ENCODE assay signal across 8 mouse cellular contexts in the genomic region with DNA sequence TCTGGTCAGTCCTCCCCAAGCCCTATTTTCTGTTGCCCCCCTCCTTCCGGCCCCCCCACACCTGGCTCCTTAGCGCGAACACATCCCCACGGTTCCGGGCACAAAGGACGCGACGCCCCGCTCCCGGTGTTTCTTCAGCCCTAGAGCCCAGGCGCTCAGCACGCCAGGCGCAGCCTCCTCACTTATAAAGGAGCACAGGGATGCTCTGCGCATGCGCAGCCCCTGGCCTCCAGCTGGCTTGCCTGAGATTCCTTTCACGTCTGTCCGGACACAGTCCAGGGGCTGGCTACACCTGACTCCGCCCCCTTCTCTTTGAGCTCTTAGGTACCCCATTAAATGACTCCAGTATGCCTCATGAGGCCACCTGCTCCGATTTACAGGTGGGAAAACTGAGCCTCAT. TPM values are rescaled to one million over a fixed set of nuclear protein-coding genes. Genes with fewer than 3 reads are reported as not detected.
A peak's percentile ranks its signal among the peaks of the same experiment; 100 is the strongest.
DNase-seq lines count a peak whose midpoint lies in the region; ATAC-seq lines count a peak whose summit lies in the region.

A gene (minus strand): TSS at position 207 of the 400 bp plus-strand sequence.

- peaks cover 75% of the 10 kb centered on the region for H3K27me3 ChIP-seq in heart, embryonic 15.5 days
- H3K27me3 ChIP-seq in lung, embryonic 15.5 days: peaks cover 52% of the 10 kb centered on the region

- WGBS in heart, embryonic 15.5 days: 3% methylated on average over 19 of the region's 19 CpGs
- 1% methylated on average over 19 of the region's 19 CpGs for WGBS in lung, embryonic 15.5 days

- no peak within 1 kb of the TSS for H3K27ac ChIP-seq in heart, embryonic 15.5 days
- no peak within 1 kb of the TSS for H3K27ac ChIP-seq in lung, embryonic 15.5 days

- no peak within 1 kb of the TSS for H3K4me3 ChIP-seq in heart, embryonic 15.5 days
- no peak within 1 kb of the TSS for H3K4me3 ChIP-seq in lung, embryonic 15.5 days

- peaks cover 5% of the 10 kb centered on the region; the same call in 1 of the 2 replicates for H3K4me1 ChIP-seq in heart, embryonic 15.5 days (replicated peaks)
- H3K4me1 ChIP-seq in lung, embryonic 15.5 days: no peaks in the 10 kb centered on the region

- H3K9ac ChIP-seq in heart, embryonic 15.5 days: no peak within 1 kb of the TSS
- H3K9ac ChIP-seq in lung, embryonic 15.5 days: no peak within 1 kb of the TSS

- DNase-seq in B cell, adult 2 months: peak; percentile 36 to 48
- DNase-seq in R1 (ENCODE audit: low read depth, low spot score): peak; percentile 94
- peak; percentile 89 for DNase-seq in embryo, embryonic 10.5 days (ENCODE audit: low spot score)
- DNase-seq in kidney, postnatal 25 days: peak; percentile 74 to 82
- peak; percentile 71 for DNase-seq in retina, postnatal 7 days (ENCODE audit: low read depth, low spot score)
- no peak for DNase-seq in T-cell, adult 2 months (ENCODE audit: low spot score)

- ATAC-seq in heart, embryonic 15.5 days (replicated peaks; ENCODE audit: insufficient number of reproducible peaks, insufficient read depth, low FRiP score, low read depth): no peak
- ATAC-seq in lung, embryonic 15.5 days (ENCODE audit: borderline replicate concordance, extremely low read depth, low FRiP score, low TSS enrichment): no peak

- H3K36me3 ChIP-seq in heart, embryonic 15.5 days: no peaks in the 10 kb centered on the region
- no peaks in the 10 kb centered on the region for H3K36me3 ChIP-seq in lung, embryonic 15.5 days

- no peaks in the 10 kb centered on the region for H3K9me3 ChIP-seq in heart, embryonic 15.5 days (replicated peaks)
- no peaks in the 10 kb centered on the region for H3K9me3 ChIP-seq in lung, embryonic 15.5 days

- H3K4me2 ChIP-seq in heart, embryonic 15.5 days: 0 out of 2 replicates have a peak within 1 kb of the TSS, but pooled peaks have one; percentile 20
- peak within 1 kb of the TSS; percentile 28 for H3K4me2 ChIP-seq in lung, embryonic 15.5 days

RNA-seq across cellular contexts. Expression of the gene that starts here (rescaled TPM):
- polyA plus RNA-seq in heart, embryonic 15.5 days (2015; fragmentation: Nextera tagmentation; extraction: Ambion mirVana): 0.16 and 0.71 TPM in 2 replicates
- polyA plus RNA-seq in lung, embryonic 15.5 days (2015; fragmentation: Nextera tagmentation; extraction: Ambion mirVana): 0.22 and 0.23 TPM in 2 replicates
